Mouse (Mus musculus): ENCODE measurements around the gene Gm428.
"Not testable (repeated sequence)": the region's sequence is repeated elsewhere in the genome, so short reads cannot be mapped to it uniquely, and the experiment has no call there.

The Gm428 gene

GRCm38 (mm10) chr4:73683216-73683615, at the start of gene Gm428:
Gene Gm428 (plus strand): TSS chr4:73683516.
- DNase-seq: not testable (repeated sequence)

GRCm38 (mm10) chr4:73637821-73638220, 45.5 kb upstream of the Gm428 start, which contains the start of gene Gm11236:
Gene Gm11236 (plus strand): TSS chr4:73638121.
- not testable (repeated sequence) for DNase-seq

GRCm38 (mm10) chr4:73661864-73662263, 21.5 kb upstream of the Gm428 start:
- not testable (repeated sequence) for DNase-seq

- not testable (repeated sequence) for DNase-seq
Measured at GRCm38 (mm10) chr4:73668054-73668453, 15.3 kb upstream of the Gm428 start, which contains the start of gene Gm11239. Gene Gm11239 (plus strand): TSS chr4:73668354.

GRCm38 (mm10) chr4:73718761-73719160, 35.4 kb downstream of the Gm428 start:
- DNase-seq: no peak

- DNase-seq: no peak
Measured at GRCm38 (mm10) chr4:73719819-73720218, 36.5 kb downstream of the Gm428 start.
